Mouse (Mus musculus): ENCODE measurements around the gene Atp7a. TPM values are rescaled to one million over a fixed set of nuclear protein-coding genes. Genes with fewer than 3 reads are reported as not detected.
"Not testable (repeated sequence)": the region's sequence is repeated elsewhere in the genome, so short reads cannot be mapped to it uniquely, and the experiment has no call there.

The Atp7a gene
- 30.0 and 31.7 TPM in 2 replicates for polyA plus RNA-seq (2014; fragmentation: Nextera tagmentation; extraction: Ambion mirVana)

- Histone ChIP-seq H3K27ac (replicated peaks; ENCODE audit: low read depth, low read length) (no peak within 1 kb of the TSS; the same call in 1 of the 2 replicates), H3K27me3 (ENCODE audit: control insufficient read depth, insufficient read depth, low read length) (no peaks in the 10 kb centered on the region), H3K4me1 (ENCODE audit: control insufficient read depth, insufficient read depth, low read length) (no peaks in the 10 kb centered on the region), H3K36me3 (replicated peaks; ENCODE audit: control insufficient read depth, insufficient read depth, low read depth, low read length) (no peaks in the 10 kb centered on the region), H3K4me2 (ENCODE audit: low read depth, low read length) (peak within 1 kb of the TSS; percentile 34), H3K4me3 (ENCODE audit: low read depth, low read length) (peak within 1 kb of the TSS; percentile 48), H3K9ac (replicated peaks; ENCODE audit: low read length) (peak within 1 kb of the TSS; percentile 64), H3K9me3 (replicated peaks; ENCODE audit: control insufficient read depth, low read length) (no peaks in the 10 kb centered on the region)
- peak; percentile 93 for DNase-seq (ENCODE audit: low spot score)
- ATAC-seq (replicated peaks; ENCODE audit: insufficient number of reproducible peaks, low FRiP score, low TSS enrichment, low read depth) = peak; percentile 94
- 20% methylated on average over 35 of the region's 36 CpGs for WGBS
Measured at GRCm38 (mm10) chrX:106026418-106027342, at the start of gene Atp7a. TSS of gene Atp7a (plus strand) at chrX:106027276.

- H3K36me3 ChIP-seq (replicated peaks; ENCODE audit: control insufficient read depth, insufficient read depth, low read depth, low read length) = no peaks in the 10 kb centered on the region
- H3K27me3 ChIP-seq (ENCODE audit: control insufficient read depth, insufficient read depth, low read length) = no peaks in the 10 kb centered on the region
- WGBS = 85% methylated on average over 1 of the region's 1 CpGs
- H3K9ac ChIP-seq (replicated peaks; ENCODE audit: low read length) = no peak overlapping the region
- H3K27ac ChIP-seq (replicated peaks; ENCODE audit: low read depth, low read length) = no peak overlapping the region
- DNase-seq (ENCODE audit: low spot score) (no peak), ATAC-seq (replicated peaks; ENCODE audit: insufficient number of reproducible peaks, low FRiP score, low TSS enrichment, low read depth) (no peak)
- H3K9me3 ChIP-seq (replicated peaks; ENCODE audit: control insufficient read depth, low read length) = no peaks in the 10 kb centered on the region
- H3K4me3 ChIP-seq (ENCODE audit: low read depth, low read length) = no peak overlapping the region
- no peaks in the 10 kb centered on the region for H3K4me1 ChIP-seq (ENCODE audit: control insufficient read depth, insufficient read depth, low read length)
- H3K4me2 ChIP-seq (ENCODE audit: low read depth, low read length) = no peak overlapping the region
Measured at GRCm38 (mm10) chrX:106001605-106002004, 25.5 kb upstream of the Atp7a start.

- 17% methylated on average over 3 of the region's 3 CpGs for WGBS
- no peak overlapping the region for H3K27ac ChIP-seq (replicated peaks; ENCODE audit: low read depth, low read length)
Measured at GRCm38 (mm10) chrX:106010762-106011161, 16.3 kb upstream of the Atp7a start.

GRCm38 (mm10) chrX:106011465-106012159 is 15.5 kb upstream of the Atp7a start, which contains the start of gene Magt1:
TSS of gene Magt1 (minus strand) at chrX:106011906.
- H3K27me3 ChIP-seq (ENCODE audit: control insufficient read depth, insufficient read depth, low read length) = no peaks in the 10 kb centered on the region
- H3K4me2 ChIP-seq (ENCODE audit: low read depth, low read length) = peak within 1 kb of the TSS; percentile 32
- H3K9ac ChIP-seq (replicated peaks; ENCODE audit: low read length) = peak within 1 kb of the TSS; percentile 63
- H3K27ac ChIP-seq (replicated peaks; ENCODE audit: low read depth, low read length) = peak within 1 kb of the TSS; percentile 47
- H3K9me3 ChIP-seq (replicated peaks; ENCODE audit: control insufficient read depth, low read length) = no peaks in the 10 kb centered on the region
- WGBS = 17% methylated on average over 44 of the region's 45 CpGs
- H3K4me3 ChIP-seq (ENCODE audit: low read depth, low read length) = peak within 1 kb of the TSS; percentile 56
- peak; percentile 88 for DNase-seq (ENCODE audit: low spot score)
- ATAC-seq (replicated peaks; ENCODE audit: insufficient number of reproducible peaks, low FRiP score, low TSS enrichment, low read depth) = peak; percentile 94
- H3K36me3 ChIP-seq (replicated peaks; ENCODE audit: control insufficient read depth, insufficient read depth, low read depth, low read length) = no peaks in the 10 kb centered on the region
- no peaks in the 10 kb centered on the region for H3K4me1 ChIP-seq (ENCODE audit: control insufficient read depth, insufficient read depth, low read length)

More at GRCm38 (mm10) chrX:106010762-106011161, 16.3 kb upstream of the Atp7a start:
- Histone ChIP-seq H3K9ac (replicated peaks; ENCODE audit: low read length) (no peak overlapping the region; the same call in none of the 2 replicates), H3K9me3 (replicated peaks; ENCODE audit: control insufficient read depth, low read length) (no peaks in the 10 kb centered on the region), H3K4me2 (ENCODE audit: low read depth, low read length) (peak overlapping the region; percentile 32), H3K4me1 (ENCODE audit: control insufficient read depth, insufficient read depth, low read length) (no peaks in the 10 kb centered on the region), H3K27me3 (ENCODE audit: control insufficient read depth, insufficient read depth, low read length) (no peaks in the 10 kb centered on the region), H3K36me3 (replicated peaks; ENCODE audit: control insufficient read depth, insufficient read depth, low read depth, low read length) (no peaks in the 10 kb centered on the region), H3K4me3 (ENCODE audit: low read depth, low read length) (peak overlapping the region; percentile 56)
- ATAC-seq (replicated peaks; ENCODE audit: insufficient number of reproducible peaks, low FRiP score, low TSS enrichment, low read depth) (no peak), DNase-seq (ENCODE audit: low spot score) (no peak)

GRCm38 (mm10) chrX:106012559-106012958 is 14.5 kb upstream of the Atp7a start:
- no peak overlapping the region for H3K4me2 ChIP-seq (ENCODE audit: low read depth, low read length)
- H3K4me3 ChIP-seq (ENCODE audit: low read depth, low read length) = no peak overlapping the region; the same call in 1 of the 2 replicates
- DNase-seq (ENCODE audit: low spot score) = no peak
- no peaks in the 10 kb centered on the region for H3K4me1 ChIP-seq (ENCODE audit: control insufficient read depth, insufficient read depth, low read length)
- no peak for ATAC-seq (replicated peaks; ENCODE audit: insufficient number of reproducible peaks, low FRiP score, low TSS enrichment, low read depth)
- no peaks in the 10 kb centered on the region for H3K27me3 ChIP-seq (ENCODE audit: control insufficient read depth, insufficient read depth, low read length)
- H3K9me3 ChIP-seq (replicated peaks; ENCODE audit: control insufficient read depth, low read length) = no peaks in the 10 kb centered on the region
- no peak overlapping the region for H3K27ac ChIP-seq (replicated peaks; ENCODE audit: low read depth, low read length)
- 72% methylated on average over 3 of the region's 3 CpGs for WGBS
- no peaks in the 10 kb centered on the region for H3K36me3 ChIP-seq (replicated peaks; ENCODE audit: control insufficient read depth, insufficient read depth, low read depth, low read length)
- H3K9ac ChIP-seq (replicated peaks; ENCODE audit: low read length) = no peak overlapping the region

GRCm38 (mm10) chrX:106013217-106013616 is 13.9 kb upstream of the Atp7a start:
- Histone ChIP-seq H3K4me3 (ENCODE audit: low read depth, low read length) (no peak overlapping the region), H3K4me2 (ENCODE audit: low read depth, low read length) (no peak overlapping the region), H3K9ac (replicated peaks; ENCODE audit: low read length) (no peak overlapping the region), H3K4me1 (ENCODE audit: control insufficient read depth, insufficient read depth, low read length) (no peaks in the 10 kb centered on the region), H3K27me3 (ENCODE audit: control insufficient read depth, insufficient read depth, low read length) (no peaks in the 10 kb centered on the region), H3K27ac (replicated peaks; ENCODE audit: low read depth, low read length) (no peak overlapping the region), H3K36me3 (replicated peaks; ENCODE audit: control insufficient read depth, insufficient read depth, low read depth, low read length) (no peaks in the 10 kb centered on the region), H3K9me3 (replicated peaks; ENCODE audit: control insufficient read depth, low read length) (no peaks in the 10 kb centered on the region)
- DNase-seq (ENCODE audit: low spot score) (peak; percentile 55), ATAC-seq (replicated peaks; ENCODE audit: insufficient number of reproducible peaks, low FRiP score, low TSS enrichment, low read depth) (no peak)
- WGBS = 35% methylated on average over 2 of the region's 2 CpGs

- not testable (repeated sequence) for H3K27me3 ChIP-seq (ENCODE audit: control insufficient read depth, insufficient read depth, low read length); ATAC-seq (replicated peaks; ENCODE audit: insufficient number of reproducible peaks, low FRiP score, low TSS enrichment, low read depth)
- 39% methylated on average over 1 of the region's 2 CpGs for WGBS
Measured at GRCm38 (mm10) chrX:106014741-106015377, 12.2 kb upstream of the Atp7a start.

More at GRCm38 (mm10) chrX:106014741-106015377, 12.2 kb upstream of the Atp7a start:
- H3K9ac ChIP-seq (replicated peaks; ENCODE audit: low read length); H3K4me3 ChIP-seq (ENCODE audit: low read depth, low read length); H3K4me2 ChIP-seq (ENCODE audit: low read depth, low read length); H3K27ac ChIP-seq (replicated peaks; ENCODE audit: low read depth, low read length); H3K4me1 ChIP-seq (ENCODE audit: control insufficient read depth, insufficient read depth, low read length); H3K9me3 ChIP-seq (replicated peaks; ENCODE audit: control insufficient read depth, low read length); DNase-seq (ENCODE audit: low spot score); H3K36me3 ChIP-seq (replicated peaks; ENCODE audit: control insufficient read depth, insufficient read depth, low read depth, low read length): not testable (repeated sequence)

All from embryonic facial prominence, embryonic 11.5 days (tissue).